Mouse (Mus musculus) heart, embryonic 15.5 days (tissue): ENCODE data around the gene Ubald2. TPM values are rescaled to one million over a fixed set of nuclear protein-coding genes. Genes with fewer than 3 reads are reported as not detected.
A peak's percentile ranks its signal among the peaks of the same experiment; 100 is the strongest.
"Not testable (repeated sequence)": the region's sequence is repeated elsewhere in the genome, so short reads cannot be mapped to it uniquely, and the experiment has no call there.

Source experiments
- ATAC-seq: fragments of 200-750 bp; cut with Nextera tagmentation; replicated peaks from 2 replicates; pipeline ENCODE4 v1.8.0; 2017; ENCODE audit warnings: low read depth, moderate TSS enrichment; ENCODE audit not compliant: insufficient number of reproducible peaks, insufficient read depth, low FRiP score
- H3K27ac ChIP-seq: fragments of 300-500 bp; sonication (generic); 2 replicates; pipeline ENCODE4 v1.5.1; 2015; ENCODE audit warnings: mild to moderate bottlenecking, inconsistent platforms
- H3K27me3 ChIP-seq: fragments of 300-500 bp; sonication (generic); 2 replicates; pipeline ENCODE4 v1.6.1; 2015; ENCODE audit warnings: inconsistent platforms
- H3K36me3 ChIP-seq: fragments of 300-500 bp; sonication (generic); 2 replicates; pipeline ENCODE4 v1.6.1; 2015; ENCODE audit warnings: mild to moderate bottlenecking, inconsistent platforms
- H3K4me1 ChIP-seq: fragments of 300-500 bp; sonication (generic); replicated peaks from 2 replicates; pipeline ENCODE4 v1.6.1; 2015; ENCODE audit warnings: inconsistent platforms
- H3K4me2 ChIP-seq: fragments of 300-500 bp; sonication (generic); 2 replicates; pipeline ENCODE4 v1.6.1; 2015; ENCODE audit warnings: inconsistent platforms, mild to moderate bottlenecking, moderate library complexity
- H3K4me3 ChIP-seq: fragments of 300-500 bp; sonication (generic); 2 replicates; pipeline ENCODE4 v1.5.1; 2015; ENCODE audit warnings: mild to moderate bottlenecking, inconsistent platforms
- H3K9ac ChIP-seq: fragments of 300-500 bp; sonication (generic); 2 replicates; pipeline ENCODE4 v1.6.1; 2015; ENCODE audit warnings: mild to moderate bottlenecking, inconsistent platforms
- H3K9me3 ChIP-seq: fragments of 300-500 bp; sonication (generic); replicated peaks from 2 replicates; pipeline ENCODE4 v1.6.1; 2016; ENCODE audit warnings: inconsistent platforms
- WGBS: fragments of 180-500 bp; shearing (Covaris S2); methylation state at CpG from one replicate; pipeline ENCODE4 v1.1.7; 2015; ENCODE audit warnings: mixed read lengths; 5-methylcytosine and 5-hydroxymethylcytosine counted together
- polyA plus RNA-seq: library from polyadenylated mRNA; unstranded; fragments of >200 nt; fragmentation: Nextera tagmentation; extraction: Ambion mirVana; gene quantifications from 2 replicates; pipeline ENCODE4 v1.2.1, GENCODE M21; 2015

Ubald2 gene
- polyA plus RNA-seq, 1 experiment from 2014 or later: 29.3 TPM

- Histone ChIP-seq H3K4me1 (peaks cover 21% of the 10 kb centered on the region), H3K27me3 (no peaks in the 10 kb centered on the region; the same call in 1 of the 2 replicates), H3K9ac (peak overlapping the region; percentile 12; the same call in 1 of the 2 replicates), H3K36me3 (no peaks in the 10 kb centered on the region), H3K27ac (0 out of 2 replicates have a peak overlapping the region, but pooled peaks have one; percentile 10), H3K4me3 (no peak overlapping the region), H3K9me3 (no peaks in the 10 kb centered on the region), H3K4me2 (no peak overlapping the region)
- ATAC-seq: no peak
- WGBS: 64% methylated on average over 6 of the region's 6 CpGs
Measured at GRCm38 (mm10) chr11:116416196-116416943, 17.5 kb upstream of the Ubald2 start.

GRCm38 (mm10) chr11:116417054-116417453 lies 16.8 kb upstream of the Ubald2 start:
- Histone ChIP-seq H3K9me3 (no peaks in the 10 kb centered on the region), H3K4me2 (no peak overlapping the region), H3K27ac (no peak overlapping the region), H3K4me3 (no peak overlapping the region), H3K9ac (no peak overlapping the region), H3K4me1 (peaks cover 14% of the 10 kb centered on the region), H3K36me3 (no peaks in the 10 kb centered on the region), H3K27me3 (no peaks in the 10 kb centered on the region)
- 91% methylated on average over 5 of the region's 5 CpGs for WGBS
- no peak for ATAC-seq

- Histone ChIP-seq H3K36me3 (no peaks in the 10 kb centered on the region), H3K4me2 (no peak overlapping the region), H3K9ac (no peak overlapping the region), H3K27me3 (no peaks in the 10 kb centered on the region), H3K9me3 (no peaks in the 10 kb centered on the region), H3K27ac (peak overlapping the region; percentile 42; the same call in 1 of the 2 replicates), H3K4me1 (peaks cover 7% of the 10 kb centered on the region), H3K4me3 (no peak overlapping the region)
- 8% methylated on average over 2 of the region's 2 CpGs for WGBS
- ATAC-seq: no peak
Measured at GRCm38 (mm10) chr11:116418194-116418840, 15.6 kb upstream of the Ubald2 start.

GRCm38 (mm10) chr11:116418841-116419462 lies 14.9 kb upstream of the Ubald2 start:
- 68% methylated on average over 6 of the region's 6 CpGs for WGBS
- ATAC-seq: no peak
- no peaks in the 10 kb centered on the region for H3K9me3 ChIP-seq
- H3K9ac ChIP-seq: no peak overlapping the region
- no peak overlapping the region for H3K4me3 ChIP-seq
- no peaks in the 10 kb centered on the region for H3K27me3 ChIP-seq
- no peaks in the 10 kb centered on the region for H3K36me3 ChIP-seq
- H3K27ac ChIP-seq: peak overlapping the region; percentile 39; the same call in 1 of the 2 replicates
- H3K4me1 ChIP-seq: peaks cover 4% of the 10 kb centered on the region
- no peak overlapping the region for H3K4me2 ChIP-seq

- H3K4me1 ChIP-seq: peaks cover 4% of the 10 kb centered on the region
- H3K9ac ChIP-seq: no peak overlapping the region
- no peak overlapping the region for H3K27ac ChIP-seq
- H3K4me3 ChIP-seq: no peak overlapping the region
- no peaks in the 10 kb centered on the region for H3K9me3 ChIP-seq
- 69% methylated on average over 6 of the region's 6 CpGs for WGBS
- no peak overlapping the region for H3K4me2 ChIP-seq
- H3K27me3 ChIP-seq: no peaks in the 10 kb centered on the region
- no peaks in the 10 kb centered on the region for H3K36me3 ChIP-seq
- ATAC-seq: no peak
Measured at GRCm38 (mm10) chr11:116421102-116421501, 12.8 kb upstream of the Ubald2 start.

GRCm38 (mm10) chr11:116422562-116422961 lies 11.3 kb upstream of the Ubald2 start:
- ATAC-seq: no peak
- Histone ChIP-seq H3K9ac (no peak overlapping the region), H3K4me2 (no peak overlapping the region), H3K36me3 (no peaks in the 10 kb centered on the region), H3K27ac (no peak overlapping the region), H3K4me1 (peaks cover 4% of the 10 kb centered on the region), H3K27me3 (no peaks in the 10 kb centered on the region), H3K4me3 (no peak overlapping the region), H3K9me3 (no peaks in the 10 kb centered on the region)
- WGBS: 71% methylated on average over 2 of the region's 2 CpGs

- no peak overlapping the region for H3K9ac ChIP-seq
- no peaks in the 10 kb centered on the region for H3K9me3 ChIP-seq
Measured at GRCm38 (mm10) chr11:116423214-116423613, 10.7 kb upstream of the Ubald2 start.

GRCm38 (mm10) chr11:116423782-116424620 lies 9.9 kb upstream of the Ubald2 start:
- H3K4me2 ChIP-seq: no peak overlapping the region
- H3K9me3 ChIP-seq: no peaks in the 10 kb centered on the region
- WGBS: 65% methylated on average over 10 of the region's 10 CpGs
- H3K9ac ChIP-seq: no peak overlapping the region
- 0 out of 2 replicates have a peak, but pooled peaks have one; percentile 28 for ATAC-seq
- H3K4me3 ChIP-seq: no peak overlapping the region
- H3K36me3 ChIP-seq: no peaks in the 10 kb centered on the region
- H3K27ac ChIP-seq: peak overlapping the region; percentile 8; the same call in 1 of the 2 replicates
- H3K27me3 ChIP-seq: no peaks in the 10 kb centered on the region
- H3K4me1 ChIP-seq: peaks cover 5% of the 10 kb centered on the region

More at GRCm38 (mm10) chr11:116423214-116423613, 10.7 kb upstream of the Ubald2 start:
- no peak for ATAC-seq
- no peak overlapping the region for H3K4me2 ChIP-seq
- peaks cover 2% of the 10 kb centered on the region for H3K4me1 ChIP-seq
- 77% methylated on average over 6 of the region's 6 CpGs for WGBS
- no peaks in the 10 kb centered on the region for H3K36me3 ChIP-seq
- no peak overlapping the region for H3K27ac ChIP-seq
- H3K27me3 ChIP-seq: no peaks in the 10 kb centered on the region
- H3K4me3 ChIP-seq: no peak overlapping the region

GRCm38 (mm10) chr11:116424621-116425407 lies 9.1 kb upstream of the Ubald2 start:
- H3K4me3 ChIP-seq: no peak overlapping the region
- H3K4me1 ChIP-seq: peaks cover 12% of the 10 kb centered on the region
- no peak overlapping the region for H3K4me2 ChIP-seq
- ATAC-seq: no peak
- 0 out of 2 replicates have a peak overlapping the region, but pooled peaks have one; percentile 29 for H3K27ac ChIP-seq
- H3K27me3 ChIP-seq: no peaks in the 10 kb centered on the region
- no peaks in the 10 kb centered on the region for H3K9me3 ChIP-seq
- no peak overlapping the region for H3K9ac ChIP-seq
- no peaks in the 10 kb centered on the region for H3K36me3 ChIP-seq
- WGBS: 40% methylated on average over 8 of the region's 8 CpGs

GRCm38 (mm10) chr11:116426328-116426727 lies 7.6 kb upstream of the Ubald2 start:
- H3K9me3 ChIP-seq, H3K9ac ChIP-seq, H3K4me2 ChIP-seq, H3K27ac ChIP-seq, ATAC-seq, H3K4me3 ChIP-seq, H3K36me3 ChIP-seq, H3K27me3 ChIP-seq: not testable (repeated sequence)
- H3K4me1 ChIP-seq: peaks cover 20% of the 10 kb centered on the region
- WGBS: 83% methylated on average over 11 of the region's 11 CpGs
